Mouse (Mus musculus): ENCODE measurements around the gene Treml1. TPM values are rescaled to one million over a fixed set of nuclear protein-coding genes. Genes with fewer than 3 reads are reported as not detected.
"Not testable (repeated sequence)": the region's sequence is repeated elsewhere in the genome, so short reads cannot be mapped to it uniquely, and the experiment has no call there.

Gene Treml1
- polyA plus RNA-seq (2014; fragmentation: Nextera tagmentation; extraction: Ambion mirVana) = 2.0 and 2.7 TPM in 2 replicates

- H3K27me3 ChIP-seq (ENCODE audit: control insufficient read depth, insufficient read depth, low read length) = no peaks in the 10 kb centered on the region
- DNase-seq (ENCODE audit: low spot score) (no peak), ATAC-seq (ENCODE audit: insufficient number of reproducible peaks, low FRiP score, low TSS enrichment, low read depth) (no peak)
- H3K27ac ChIP-seq (replicated peaks; ENCODE audit: low read depth, low read length) = no peak within 1 kb of the TSS
- no peak within 1 kb of the TSS for H3K9ac ChIP-seq (ENCODE audit: low read length)
- WGBS = 78% methylated on average over 7 of the region's 7 CpGs
- H3K36me3 ChIP-seq (ENCODE audit: control insufficient read depth, insufficient read depth, low read length) = no peaks in the 10 kb centered on the region
- no peak within 1 kb of the TSS for H3K4me3 ChIP-seq (ENCODE audit: low read depth, low read length)
- no peak within 1 kb of the TSS for H3K4me2 ChIP-seq (ENCODE audit: low read depth, severe bottlenecking)
- no peaks in the 10 kb centered on the region for H3K9me3 ChIP-seq (ENCODE audit: control insufficient read depth, low read length)
- H3K4me1 ChIP-seq (ENCODE audit: control insufficient read depth, insufficient read depth, low read length) = no peaks in the 10 kb centered on the region
These were observed at the start of gene Treml1 for GRCm38 (mm10) chr17:48359616-48360015. Gene Treml1, plus strand, starts transcription at chr17:48359916.

GRCm38 (mm10) chr17:48312124-48312523 lies 47.6 kb upstream of the Treml1 start:
- Histone ChIP-seq H3K36me3 (ENCODE audit: control insufficient read depth, insufficient read depth, low read length) (no peaks in the 10 kb centered on the region), H3K9me3 (ENCODE audit: control insufficient read depth, low read length) (no peaks in the 10 kb centered on the region), H3K27ac (replicated peaks; ENCODE audit: low read depth, low read length) (no peak overlapping the region), H3K4me1 (ENCODE audit: control insufficient read depth, insufficient read depth, low read length) (no peaks in the 10 kb centered on the region), H3K4me3 (ENCODE audit: low read depth, low read length) (no peak overlapping the region), H3K27me3 (ENCODE audit: control insufficient read depth, insufficient read depth, low read length) (no peaks in the 10 kb centered on the region), H3K4me2 (ENCODE audit: low read depth, severe bottlenecking) (no peak overlapping the region), H3K9ac (ENCODE audit: low read length) (no peak overlapping the region)
- 83% methylated on average over 2 of the region's 2 CpGs for WGBS
- ATAC-seq (ENCODE audit: insufficient number of reproducible peaks, low FRiP score, low TSS enrichment, low read depth) (no peak), DNase-seq (ENCODE audit: low spot score) (no peak)

DNA sequence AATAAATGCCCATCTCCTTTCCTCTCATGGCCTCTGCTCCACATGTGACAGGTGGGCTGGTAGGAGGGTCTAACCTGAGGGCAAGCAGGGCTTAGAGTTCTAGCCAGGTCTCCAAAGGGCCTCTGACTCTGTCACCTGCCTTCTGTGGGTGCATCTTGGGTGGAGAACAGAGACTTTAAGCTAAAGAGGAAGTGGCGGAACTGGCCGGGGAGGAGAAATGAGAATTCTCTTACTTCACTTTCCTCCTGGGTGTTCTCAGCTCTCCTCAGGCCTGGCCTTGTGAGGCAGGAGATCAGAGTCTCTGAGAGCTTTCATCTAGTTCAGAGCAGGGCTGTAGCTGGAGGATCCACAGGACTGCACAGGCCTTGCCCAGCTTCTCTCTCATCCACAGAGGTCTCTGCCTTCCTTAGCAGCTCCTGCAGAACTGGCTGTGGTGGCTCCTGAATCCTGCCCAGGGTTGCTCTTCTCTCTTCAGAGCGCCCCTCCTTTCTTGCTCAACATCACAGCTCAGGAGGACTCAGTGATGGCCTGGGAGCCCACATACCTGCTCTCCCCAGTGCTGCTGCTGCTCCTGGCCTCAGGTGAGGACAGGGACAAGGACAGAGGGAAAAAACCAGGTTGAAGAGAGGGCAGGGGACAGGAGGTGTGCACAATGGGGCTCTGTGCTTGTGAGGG lies 43.7 kb upstream of the Treml1 start, which contains the start of gene B430306N03Rik:
Gene B430306N03Rik, plus strand, starts transcription at position 237 of the 675 bp plus-strand sequence.
- DNase-seq (ENCODE audit: low spot score); H3K4me2 ChIP-seq (ENCODE audit: low read depth, severe bottlenecking); H3K4me3 ChIP-seq (ENCODE audit: low read depth, low read length); H3K27me3 ChIP-seq (ENCODE audit: control insufficient read depth, insufficient read depth, low read length); H3K9ac ChIP-seq (ENCODE audit: low read length); H3K4me1 ChIP-seq (ENCODE audit: control insufficient read depth, insufficient read depth, low read length); H3K27ac ChIP-seq (replicated peaks; ENCODE audit: low read depth, low read length); H3K9me3 ChIP-seq (ENCODE audit: control insufficient read depth, low read length); H3K36me3 ChIP-seq (ENCODE audit: control insufficient read depth, insufficient read depth, low read length); ATAC-seq (ENCODE audit: insufficient number of reproducible peaks, low FRiP score, low TSS enrichment, low read depth): not testable (repeated sequence)
- WGBS = 92% methylated on average over 3 of the region's 3 CpGs

DNA sequence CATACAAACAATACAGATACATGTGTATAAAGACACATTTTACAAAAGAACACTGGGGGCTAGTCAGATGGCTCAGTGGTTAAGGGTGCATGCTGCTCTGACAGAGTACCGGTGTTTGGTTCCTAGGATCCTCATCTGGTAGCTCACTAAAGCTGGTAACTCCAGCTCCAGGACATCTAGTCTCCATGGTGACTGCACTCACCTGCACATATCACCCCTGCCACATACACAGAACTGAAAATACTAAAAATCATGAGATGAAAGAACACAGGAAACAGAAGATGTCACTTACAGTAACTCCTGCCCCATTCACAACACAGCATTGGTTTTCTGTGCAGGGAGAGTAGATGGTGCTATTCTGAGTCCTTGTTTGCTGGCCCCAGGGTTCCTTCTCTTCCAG lies 41.0 kb upstream of the Treml1 start:
- H3K27me3 ChIP-seq (ENCODE audit: control insufficient read depth, insufficient read depth, low read length) = no peaks in the 10 kb centered on the region
- DNase-seq (ENCODE audit: low spot score) (no peak), ATAC-seq (ENCODE audit: insufficient number of reproducible peaks, low FRiP score, low TSS enrichment, low read depth) (no peak)
- H3K4me1 ChIP-seq (ENCODE audit: control insufficient read depth, insufficient read depth, low read length) = no peaks in the 10 kb centered on the region
- H3K27ac ChIP-seq (replicated peaks; ENCODE audit: low read depth, low read length) = no peak overlapping the region
- H3K4me2 ChIP-seq (ENCODE audit: low read depth, severe bottlenecking) = no peak overlapping the region
- H3K9ac ChIP-seq (ENCODE audit: low read length) = no peak overlapping the region
- no peak overlapping the region for H3K4me3 ChIP-seq (ENCODE audit: low read depth, low read length)
- no peaks in the 10 kb centered on the region for H3K36me3 ChIP-seq (ENCODE audit: control insufficient read depth, insufficient read depth, low read length)
- no peaks in the 10 kb centered on the region for H3K9me3 ChIP-seq (ENCODE audit: control insufficient read depth, low read length)
- 97% methylated on average over 1 of the region's 1 CpGs for WGBS

GRCm38 (mm10) chr17:48321279-48321678 lies 38.4 kb upstream of the Treml1 start:
- no peak overlapping the region for H3K27ac ChIP-seq (replicated peaks; ENCODE audit: low read depth, low read length)
- H3K9me3 ChIP-seq (ENCODE audit: control insufficient read depth, low read length) = no peaks in the 10 kb centered on the region
- H3K4me2 ChIP-seq (ENCODE audit: low read depth, severe bottlenecking) = no peak overlapping the region
- ATAC-seq (ENCODE audit: insufficient number of reproducible peaks, low FRiP score, low TSS enrichment, low read depth) (no peak), DNase-seq (ENCODE audit: low spot score) (no peak)
- whole genome bisulfite sequencing = 80% methylated on average over 2 of the region's 2 CpGs
- H3K4me3 ChIP-seq (ENCODE audit: low read depth, low read length) = no peak overlapping the region
- H3K4me1 ChIP-seq (ENCODE audit: control insufficient read depth, insufficient read depth, low read length) = no peaks in the 10 kb centered on the region
- H3K9ac ChIP-seq (ENCODE audit: low read length) = no peak overlapping the region
- no peaks in the 10 kb centered on the region for H3K36me3 ChIP-seq (ENCODE audit: control insufficient read depth, insufficient read depth, low read length)
- no peaks in the 10 kb centered on the region for H3K27me3 ChIP-seq (ENCODE audit: control insufficient read depth, insufficient read depth, low read length)

DNA sequence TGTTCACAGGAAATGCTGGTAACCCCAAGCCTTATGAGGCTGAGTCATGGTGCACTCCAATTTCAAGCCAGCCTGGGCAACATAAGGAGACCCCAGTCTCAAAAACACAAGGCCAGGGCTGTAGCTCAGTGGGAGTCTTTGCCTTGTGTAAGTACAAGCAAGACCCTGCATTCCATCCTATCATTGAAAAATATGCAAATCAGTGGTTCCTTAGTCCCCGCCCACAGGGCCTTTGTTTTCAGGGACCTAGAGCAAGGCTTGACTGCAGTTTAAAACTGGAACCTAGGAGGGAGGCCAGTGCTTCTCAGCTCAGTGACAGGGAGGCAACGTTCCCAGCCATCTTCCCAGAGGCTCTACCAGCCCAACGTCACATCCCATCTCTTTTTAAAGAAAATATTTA lies 36.5 kb upstream of the Treml1 start:
- no peak overlapping the region for H3K9ac ChIP-seq (ENCODE audit: low read length)
- H3K9me3 ChIP-seq (ENCODE audit: control insufficient read depth, low read length) = no peaks in the 10 kb centered on the region
- H3K27ac ChIP-seq (replicated peaks; ENCODE audit: low read depth, low read length) = no peak overlapping the region
- H3K4me2 ChIP-seq (ENCODE audit: low read depth, severe bottlenecking) = no peak overlapping the region
- H3K4me1 ChIP-seq (ENCODE audit: control insufficient read depth, insufficient read depth, low read length) = no peaks in the 10 kb centered on the region
- no peaks in the 10 kb centered on the region for H3K36me3 ChIP-seq (ENCODE audit: control insufficient read depth, insufficient read depth, low read length)
- ATAC-seq (ENCODE audit: insufficient number of reproducible peaks, low FRiP score, low TSS enrichment, low read depth) (no peak), DNase-seq (ENCODE audit: low spot score) (no peak)
- WGBS = 70% methylated on average over 3 of the region's 3 CpGs
- no peak overlapping the region for H3K4me3 ChIP-seq (ENCODE audit: low read depth, low read length)
- H3K27me3 ChIP-seq (ENCODE audit: control insufficient read depth, insufficient read depth, low read length) = no peaks in the 10 kb centered on the region

DNA sequence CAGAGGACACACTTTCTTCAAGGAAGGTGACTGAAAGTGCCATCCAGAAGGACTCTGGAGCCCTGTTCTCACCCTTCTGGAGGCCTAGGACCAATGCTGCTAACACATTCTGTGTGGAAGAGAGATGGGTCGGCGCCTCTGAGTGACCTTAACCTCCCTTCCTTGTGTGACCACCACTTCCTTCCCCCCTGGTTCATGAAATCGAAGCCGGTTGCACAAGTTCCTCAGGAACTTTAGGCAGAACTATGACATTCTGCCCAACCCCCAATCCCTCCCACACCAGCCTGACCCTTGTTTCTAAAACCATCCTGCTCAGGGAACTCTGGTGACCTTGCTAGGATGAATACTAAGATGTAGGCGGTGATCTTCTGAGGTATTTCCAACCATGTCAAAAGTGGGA lies 35.5 kb upstream of the Treml1 start:
- Histone ChIP-seq H3K27ac (replicated peaks; ENCODE audit: low read depth, low read length) (no peak overlapping the region), H3K4me3 (ENCODE audit: low read depth, low read length) (no peak overlapping the region), H3K36me3 (ENCODE audit: control insufficient read depth, insufficient read depth, low read length) (no peaks in the 10 kb centered on the region), H3K4me2 (ENCODE audit: low read depth, severe bottlenecking) (no peak overlapping the region), H3K9me3 (ENCODE audit: control insufficient read depth, low read length) (no peaks in the 10 kb centered on the region), H3K9ac (ENCODE audit: low read length) (no peak overlapping the region), H3K4me1 (ENCODE audit: control insufficient read depth, insufficient read depth, low read length) (no peaks in the 10 kb centered on the region), H3K27me3 (ENCODE audit: control insufficient read depth, insufficient read depth, low read length) (no peaks in the 10 kb centered on the region)
- WGBS = 89% methylated on average over 5 of the region's 5 CpGs
- DNase-seq (ENCODE audit: low spot score) (no peak), ATAC-seq (ENCODE audit: insufficient number of reproducible peaks, low FRiP score, low TSS enrichment, low read depth) (no peak)

DNA sequence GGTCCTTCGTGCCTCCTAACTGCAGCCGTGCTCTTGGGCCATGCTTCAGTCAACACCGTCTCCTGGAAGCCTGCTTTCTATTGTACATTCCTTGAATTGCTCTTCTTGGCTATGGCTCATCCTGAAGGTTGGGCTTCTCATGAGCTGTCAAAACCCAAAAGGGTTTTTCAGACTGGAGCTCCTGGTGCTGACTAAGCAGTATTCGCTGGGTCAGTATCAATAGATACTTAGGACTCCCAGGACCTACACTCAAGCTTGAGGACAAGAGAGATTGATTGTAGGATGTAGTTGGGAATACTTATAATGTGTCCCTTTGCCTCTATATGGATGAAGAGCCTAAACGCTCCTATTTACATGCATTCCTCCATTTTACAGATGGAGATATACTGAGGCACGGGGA lies 34.6 kb upstream of the Treml1 start:
- H3K9ac ChIP-seq (ENCODE audit: low read length) = no peak overlapping the region

GRCm38 (mm10) chr17:48325638-48326037 lies 34.1 kb upstream of the Treml1 start:
- Histone ChIP-seq H3K4me3 (ENCODE audit: low read depth, low read length) (no peak overlapping the region), H3K4me2 (ENCODE audit: low read depth, severe bottlenecking) (no peak overlapping the region), H3K9ac (ENCODE audit: low read length) (no peak overlapping the region), H3K27me3 (ENCODE audit: control insufficient read depth, insufficient read depth, low read length) (no peaks in the 10 kb centered on the region), H3K27ac (replicated peaks; ENCODE audit: low read depth, low read length) (no peak overlapping the region), H3K36me3 (ENCODE audit: control insufficient read depth, insufficient read depth, low read length) (no peaks in the 10 kb centered on the region), H3K9me3 (ENCODE audit: control insufficient read depth, low read length) (no peaks in the 10 kb centered on the region), H3K4me1 (ENCODE audit: control insufficient read depth, insufficient read depth, low read length) (no peaks in the 10 kb centered on the region)
- ATAC-seq (ENCODE audit: insufficient number of reproducible peaks, low FRiP score, low TSS enrichment, low read depth) = no peak
- no peak for DNase-seq (ENCODE audit: low spot score)
- 89% methylated on average over 11 of the region's 11 CpGs for WGBS

More for the DNA sequence above, 34.6 kb upstream of the Treml1 start:
- Histone ChIP-seq H3K27ac (replicated peaks; ENCODE audit: low read depth, low read length) (no peak overlapping the region), H3K4me3 (ENCODE audit: low read depth, low read length) (no peak overlapping the region), H3K36me3 (ENCODE audit: control insufficient read depth, insufficient read depth, low read length) (no peaks in the 10 kb centered on the region), H3K4me2 (ENCODE audit: low read depth, severe bottlenecking) (no peak overlapping the region), H3K27me3 (ENCODE audit: control insufficient read depth, insufficient read depth, low read length) (no peaks in the 10 kb centered on the region), H3K4me1 (ENCODE audit: control insufficient read depth, insufficient read depth, low read length) (no peaks in the 10 kb centered on the region), H3K9me3 (ENCODE audit: control insufficient read depth, low read length) (no peaks in the 10 kb centered on the region)
- DNase-seq (ENCODE audit: low spot score) = no peak
- ATAC-seq (ENCODE audit: insufficient number of reproducible peaks, low FRiP score, low TSS enrichment, low read depth) = no peak
- 93% methylated on average over 6 of the region's 6 CpGs for WGBS

Measured in limb, embryonic 11.5 days (tissue).